Mouse (Mus musculus): ENCODE measurements around the gene Kif1b. TPM values are rescaled to one million over a fixed set of nuclear protein-coding genes. Genes with fewer than 3 reads are reported as not detected.

Gene Kif1b
- polyA plus RNA-seq, 1 experiment = 254 TPM

- peak in 1 of 2 experiments; percentile 43 for DNase-seq
- no peak for TF ChIP-seq CTCF (IDR thresholded peaks at IDR 0.05; ENCODE audit: borderline replicate concordance, insufficient read depth, low read depth, low read length)
- TF ChIP-seq POLR2A (IDR thresholded peaks at IDR 0.05; ENCODE audit: borderline replicate concordance, insufficient read depth, low read length) = no peak
- no peaks in the 10 kb centered on the region for H3K27me3 ChIP-seq (ENCODE audit: control insufficient read depth, insufficient read depth, low read length)
- no peak overlapping the region for H3K4me3 ChIP-seq (replicated peaks; ENCODE audit: insufficient read depth, low read depth, low read length)
- WGBS = 25% methylated on average over 12 of the region's 12 CpGs
- H3K4me1 ChIP-seq (ENCODE audit: control insufficient read depth, insufficient read depth, low read length) = peaks cover 25% of the 10 kb centered on the region
- H3K27ac ChIP-seq (ENCODE audit: insufficient read depth, low read length) = peak overlapping the region; percentile 90
These were observed 6.2 kb upstream of the Kif1b start for GRCm38 (mm10) chr4:149313558-149314253.

DNA sequence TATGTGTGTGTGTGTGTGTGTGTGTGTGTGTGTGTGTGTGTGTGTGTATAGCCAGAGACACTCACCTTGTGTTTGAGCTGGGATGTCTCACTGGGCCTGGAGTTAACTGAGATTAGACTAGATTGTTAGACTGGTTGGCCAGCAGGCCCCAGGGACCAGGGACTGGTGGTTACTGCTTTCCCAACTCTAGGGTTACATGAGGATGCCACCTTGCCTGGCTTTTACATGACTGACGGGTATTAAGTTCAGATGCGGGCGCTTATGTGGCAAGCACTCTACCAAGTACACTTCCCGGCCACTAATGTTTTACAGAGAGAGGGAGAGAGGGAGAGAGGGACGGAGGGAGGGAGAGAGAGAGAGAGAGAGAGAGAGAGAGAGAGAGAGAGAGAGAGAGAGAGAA lies 4.5 kb upstream of the Kif1b start:
- Histone ChIP-seq H3K4me1 (ENCODE audit: control insufficient read depth, insufficient read depth, low read length) (peaks cover 15% of the 10 kb centered on the region), H3K4me3 (replicated peaks; ENCODE audit: insufficient read depth, low read depth, low read length) (no peak overlapping the region), H3K27ac (ENCODE audit: insufficient read depth, low read length) (no peak overlapping the region), H3K27me3 (ENCODE audit: control insufficient read depth, insufficient read depth, low read length) (no peaks in the 10 kb centered on the region)
- TF ChIP-seq CTCF (IDR thresholded peaks at IDR 0.05; ENCODE audit: borderline replicate concordance, insufficient read depth, low read depth, low read length) = no peak
- TF ChIP-seq POLR2A (IDR thresholded peaks at IDR 0.05; ENCODE audit: borderline replicate concordance, insufficient read depth, low read length) = no peak
- no peak for DNase-seq
- WGBS = 91% methylated on average over 5 of the region's 5 CpGs

- WGBS = 47% methylated on average over 3 of the region's 3 CpGs
- peak overlapping the region; percentile 88 for H3K4me3 ChIP-seq (replicated peaks; ENCODE audit: insufficient read depth, low read depth, low read length)
- H3K27ac ChIP-seq (ENCODE audit: insufficient read depth, low read length) = peak overlapping the region; percentile 83
- H3K27me3 ChIP-seq (ENCODE audit: control insufficient read depth, insufficient read depth, low read length) = no peaks in the 10 kb centered on the region
- TF ChIP-seq POLR2A (IDR thresholded peaks at IDR 0.05; ENCODE audit: borderline replicate concordance, insufficient read depth, low read length) (no peak), CTCF (IDR thresholded peaks at IDR 0.05; ENCODE audit: borderline replicate concordance, insufficient read depth, low read depth, low read length) (no peak)
- peaks cover 4% of the 10 kb centered on the region; the same call in 1 of the 2 replicates for H3K4me1 ChIP-seq (ENCODE audit: control insufficient read depth, insufficient read depth, low read length)
- no peak for DNase-seq
These were observed 963 bp upstream of the Kif1b start for GRCm38 (mm10) chr4:149308491-149308820.

GRCm38 (mm10) chr4:149306712-149307595 lies 539 bp downstream of the Kif1b start:
- under 1% methylated on average over 82 of the region's 83 CpGs for WGBS
- Histone ChIP-seq H3K4me3 (replicated peaks; ENCODE audit: insufficient read depth, low read depth, low read length) (peak overlapping the region; percentile 81), H3K4me1 (ENCODE audit: control insufficient read depth, insufficient read depth, low read length) (peaks cover 13% of the 10 kb centered on the region; the same call in 1 of the 2 replicates), H3K27ac (ENCODE audit: insufficient read depth, low read length) (peak overlapping the region; percentile 92), H3K27me3 (ENCODE audit: control insufficient read depth, insufficient read depth, low read length) (no peaks in the 10 kb centered on the region)
- peak; percentile 93 to 95 for DNase-seq
- TF ChIP-seq CTCF (IDR thresholded peaks at IDR 0.05; ENCODE audit: borderline replicate concordance, insufficient read depth, low read depth, low read length) = no peak
- no peak; the same call in 1 of the 2 replicates for TF ChIP-seq POLR2A (IDR thresholded peaks at IDR 0.05; ENCODE audit: borderline replicate concordance, insufficient read depth, low read length)

- Histone ChIP-seq H3K27ac (ENCODE audit: insufficient read depth, low read length) (peak overlapping the region; percentile 92), H3K4me1 (ENCODE audit: control insufficient read depth, insufficient read depth, low read length) (peaks cover 19% of the 10 kb centered on the region), H3K27me3 (ENCODE audit: control insufficient read depth, insufficient read depth, low read length) (no peaks in the 10 kb centered on the region), H3K4me3 (replicated peaks; ENCODE audit: insufficient read depth, low read depth, low read length) (peak overlapping the region; percentile 81)
- DNase-seq = no peak
- TF ChIP-seq POLR2A (IDR thresholded peaks at IDR 0.05; ENCODE audit: borderline replicate concordance, insufficient read depth, low read length) (no peak), CTCF (IDR thresholded peaks at IDR 0.05; ENCODE audit: borderline replicate concordance, insufficient read depth, low read depth, low read length) (no peak)
- 4% methylated on average over 14 of the region's 14 CpGs for WGBS
These were observed 1.5 kb downstream of the Kif1b start for GRCm38 (mm10) chr4:149305761-149306711.

GRCm38 (mm10) chr4:149304466-149304865 lies 3.0 kb downstream of the Kif1b start:
- Histone ChIP-seq H3K27ac (ENCODE audit: insufficient read depth, low read length) (no peak overlapping the region), H3K4me3 (replicated peaks; ENCODE audit: insufficient read depth, low read depth, low read length) (no peak overlapping the region), H3K27me3 (ENCODE audit: control insufficient read depth, insufficient read depth, low read length) (no peaks in the 10 kb centered on the region), H3K4me1 (ENCODE audit: control insufficient read depth, insufficient read depth, low read length) (peaks cover 19% of the 10 kb centered on the region)
- no peak for TF ChIP-seq CTCF (IDR thresholded peaks at IDR 0.05; ENCODE audit: borderline replicate concordance, insufficient read depth, low read depth, low read length)
- TF ChIP-seq POLR2A (IDR thresholded peaks at IDR 0.05; ENCODE audit: borderline replicate concordance, insufficient read depth, low read length) = no peak
- DNase-seq = no peak
- WGBS = 27% methylated on average over 1 of the region's 1 CpGs

DNA sequence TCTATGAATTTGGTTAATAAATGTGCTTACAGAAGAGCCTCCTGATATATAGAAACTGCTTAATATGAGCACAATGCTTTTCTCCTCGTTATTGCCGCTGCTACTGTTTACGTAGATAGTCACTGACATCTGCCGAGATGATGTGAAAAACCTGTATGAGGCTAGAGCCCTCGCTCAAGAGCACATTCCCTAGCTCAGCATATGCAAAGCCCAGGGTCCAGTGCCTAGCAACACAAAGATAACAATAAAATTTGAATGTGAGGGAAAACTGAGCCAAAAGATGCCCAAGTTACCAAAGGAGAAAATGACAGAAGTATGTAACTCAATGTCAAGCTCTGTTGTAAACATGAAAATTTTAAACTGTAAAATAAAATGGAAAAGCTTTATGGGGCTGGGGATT lies 4.0 kb downstream of the Kif1b start:
- no peak for TF ChIP-seq POLR2A (IDR thresholded peaks at IDR 0.05; ENCODE audit: borderline replicate concordance, insufficient read depth, low read length)
- no peak for TF ChIP-seq CTCF (IDR thresholded peaks at IDR 0.05; ENCODE audit: borderline replicate concordance, insufficient read depth, low read depth, low read length)
- H3K4me3 ChIP-seq (replicated peaks; ENCODE audit: insufficient read depth, low read depth, low read length) = peak overlapping the region; percentile 27
- H3K27ac ChIP-seq (ENCODE audit: insufficient read depth, low read length) = no peak overlapping the region
- WGBS = 7% methylated on average over 5 of the region's 5 CpGs
- no peaks in the 10 kb centered on the region for H3K27me3 ChIP-seq (ENCODE audit: control insufficient read depth, insufficient read depth, low read length)
- DNase-seq = no peak
- peaks cover 24% of the 10 kb centered on the region for H3K4me1 ChIP-seq (ENCODE audit: control insufficient read depth, insufficient read depth, low read length)

Measured in cerebellum, adult 2 months (tissue).